Mouse (Mus musculus) myocyte (in vitro differentiated cells): Measurements from ENCODE around the gene Scamp4.

Experiments used
- MAX ChIP-seq: IDR thresholded peaks from one replicate; pipeline ENCODE4 v1.6.1; 2011; ENCODE audit warnings: low read depth, mild to moderate bottlenecking, control low read depth
- POLR2A ChIP-seq: IDR thresholded peaks from one replicate; pipeline ENCODE4 v1.6.1; 2011; ENCODE audit warnings: low read depth, mild to moderate bottlenecking, control low read depth, moderate library complexity; ENCODE audit not compliant: insufficient read length
- SRF ChIP-seq: IDR thresholded peaks from one replicate; pipeline ENCODE4 v1.6.1; 2011; ENCODE audit warnings: low read depth; ENCODE audit not compliant: control insufficient read depth, insufficient read length
- TCF12 ChIP-seq: IDR thresholded peaks from one replicate; pipeline ENCODE4 v1.6.1; 2011; ENCODE audit warnings: mild to moderate bottlenecking, control low read depth; ENCODE audit not compliant: poor library complexity, insufficient read depth, severe bottlenecking
- USF1 ChIP-seq: IDR thresholded peaks from one replicate; pipeline ENCODE4 v1.6.1; 2011; ENCODE audit warnings: low read depth, mild to moderate bottlenecking, control low read depth, moderate library complexity

- TF ChIP-seq USF1 (no peak), POLR2A (no peak), MAX (no peak), SRF (no peak), TCF12 (no peak)
Measured at GRCm38 (mm10) chr10:80604988-80605387, 2.3 kb downstream of the Scamp4 start.
